Mouse (Mus musculus) cortical plate, adult 2 months (tissue): ENCODE data around the gene Krt80. TPM values are rescaled to one million over a fixed set of nuclear protein-coding genes. Genes with fewer than 3 reads are reported as not detected.

Experiments
- H3K27ac ChIP-seq: fragments of 200-500 bp; 2 replicates; pipeline ENCODE4 v1.5.1; 2012; ENCODE audit warnings: low read length, control low read depth, inconsistent platforms; ENCODE audit not compliant: insufficient read depth
- H3K4me1 ChIP-seq: fragments of 200-500 bp; 2 replicates; pipeline ENCODE4 v1.6.1; 2011; ENCODE audit warnings: low read length; ENCODE audit not compliant: control insufficient read depth, insufficient read depth
- H3K4me3 ChIP-seq: fragments of 200-500 bp; 2 replicates; pipeline ENCODE4 v1.5.1; 2011; ENCODE audit warnings: mild to moderate bottlenecking, low read length, control low read depth; ENCODE audit not compliant: insufficient read depth
- CTCF ChIP-seq: fragments of 200-500 bp; IDR thresholded peaks from 2 replicates; pipeline ENCODE4 v1.5.1; 2011; ENCODE audit warnings: mild to moderate bottlenecking, control low read depth, low read length; ENCODE audit not compliant: insufficient read depth; ENCODE audit errors: extremely low read depth
- POLR2A ChIP-seq: fragments of 200-500 bp; IDR thresholded peaks from 2 replicates; pipeline ENCODE4 v1.6.1; 2011; ENCODE audit warnings: mild to moderate bottlenecking, low read length, control low read depth; ENCODE audit not compliant: insufficient read depth; ENCODE audit errors: extremely low read depth
- polyA plus RNA-seq: library from polyadenylated mRNA; depleted of rRNA; stranded (reverse); fragments of >200 nt; gene quantifications from 2 replicates; pipeline ENCODE4 v1.2.3, GENCODE M21; 2012

Krt80 gene
- polyA plus RNA-seq, 1 experiment = 6.2 TPM

DNA sequence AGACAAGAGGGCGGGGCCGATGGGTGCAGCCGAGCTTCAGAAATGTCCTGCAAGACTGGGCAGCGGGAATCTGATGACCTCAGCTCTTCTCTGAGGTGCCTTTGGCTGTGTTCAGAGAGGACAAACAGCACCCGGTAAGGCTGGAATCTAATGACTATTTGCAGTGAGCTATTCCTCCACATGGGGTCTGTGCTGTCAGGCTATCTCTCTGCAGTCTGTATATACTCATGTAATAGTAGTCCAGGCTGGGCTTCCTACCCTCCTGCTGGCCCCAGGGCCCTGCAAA lies 6.8 kb upstream of the Krt80 start:
- no peak overlapping the region for H3K27ac ChIP-seq
- TF ChIP-seq CTCF = no peak
- no peak for TF ChIP-seq POLR2A

DNA sequence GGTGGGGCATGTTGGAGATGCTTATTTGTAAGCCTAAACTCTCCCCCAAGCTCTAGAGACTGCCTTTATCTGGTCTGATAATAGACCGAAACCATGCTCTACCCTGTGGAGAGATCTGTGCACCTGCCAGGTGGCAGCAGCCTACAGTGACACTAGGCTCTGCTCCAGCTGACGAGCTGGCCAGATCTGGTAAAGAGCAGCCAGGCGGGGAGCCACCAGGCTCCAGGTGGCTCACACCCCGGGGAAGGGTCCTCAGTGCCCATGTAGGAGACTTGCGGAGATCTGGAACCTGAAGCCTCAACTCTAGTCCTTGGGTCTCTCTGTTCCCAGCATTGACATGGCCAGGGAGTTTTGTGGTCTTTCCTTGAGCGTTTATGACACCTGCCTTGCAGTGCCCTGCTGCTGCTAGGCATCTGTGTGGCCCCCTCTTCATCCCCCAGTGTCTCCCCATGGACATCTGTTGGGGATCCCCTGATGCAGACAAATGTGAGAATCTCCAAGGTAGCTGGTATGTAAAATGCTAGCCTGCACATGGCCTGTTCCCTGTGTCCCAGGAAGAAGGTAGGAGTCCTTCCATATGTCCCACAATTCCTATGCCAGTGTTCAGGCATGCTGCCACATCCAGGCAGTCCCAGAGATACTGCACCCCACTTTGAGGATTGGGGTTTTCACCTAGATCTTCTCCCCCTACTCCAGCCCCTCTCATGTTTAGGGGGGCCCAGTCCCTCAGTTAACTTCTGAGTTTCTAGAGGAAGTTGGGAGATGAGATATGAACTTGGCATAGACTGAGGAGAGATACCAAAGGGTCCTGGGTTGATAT lies 6.2 kb upstream of the Krt80 start:
- TF ChIP-seq CTCF (no peak), POLR2A (no peak)
- Histone ChIP-seq H3K27ac (no peak overlapping the region), H3K4me1 (peaks cover 4% of the 10 kb centered on the region), H3K4me3 (no peak overlapping the region)

More for the DNA sequence above, 6.8 kb upstream of the Krt80 start:
- H3K4me1 ChIP-seq = peaks cover 4% of the 10 kb centered on the region
- no peak overlapping the region for H3K4me3 ChIP-seq

DNA sequence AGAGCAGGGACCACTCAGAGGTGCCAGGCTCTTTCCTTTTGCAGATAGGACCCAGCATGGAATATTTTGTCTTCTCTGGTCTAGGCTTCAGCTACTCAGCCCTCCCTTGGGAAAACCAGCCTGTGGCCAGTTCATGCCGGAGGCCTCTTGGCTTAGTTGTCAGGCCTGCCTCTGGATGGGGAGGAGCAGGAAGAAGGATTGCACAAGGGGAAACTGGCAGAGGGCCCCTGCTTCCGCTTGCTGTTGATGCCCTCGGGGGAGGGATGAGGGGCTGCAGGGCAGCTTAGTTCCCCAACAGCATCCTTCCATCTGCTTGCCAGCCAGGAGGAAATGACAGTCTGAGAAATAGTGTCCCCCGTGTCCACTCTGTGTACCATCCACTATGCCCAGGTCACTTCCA lies 4.9 kb upstream of the Krt80 start:
- TF ChIP-seq POLR2A (no peak), CTCF (no peak)
- no peak overlapping the region for H3K27ac ChIP-seq
- no peak overlapping the region for H3K4me3 ChIP-seq
- peaks cover 4% of the 10 kb centered on the region for H3K4me1 ChIP-seq

DNA sequence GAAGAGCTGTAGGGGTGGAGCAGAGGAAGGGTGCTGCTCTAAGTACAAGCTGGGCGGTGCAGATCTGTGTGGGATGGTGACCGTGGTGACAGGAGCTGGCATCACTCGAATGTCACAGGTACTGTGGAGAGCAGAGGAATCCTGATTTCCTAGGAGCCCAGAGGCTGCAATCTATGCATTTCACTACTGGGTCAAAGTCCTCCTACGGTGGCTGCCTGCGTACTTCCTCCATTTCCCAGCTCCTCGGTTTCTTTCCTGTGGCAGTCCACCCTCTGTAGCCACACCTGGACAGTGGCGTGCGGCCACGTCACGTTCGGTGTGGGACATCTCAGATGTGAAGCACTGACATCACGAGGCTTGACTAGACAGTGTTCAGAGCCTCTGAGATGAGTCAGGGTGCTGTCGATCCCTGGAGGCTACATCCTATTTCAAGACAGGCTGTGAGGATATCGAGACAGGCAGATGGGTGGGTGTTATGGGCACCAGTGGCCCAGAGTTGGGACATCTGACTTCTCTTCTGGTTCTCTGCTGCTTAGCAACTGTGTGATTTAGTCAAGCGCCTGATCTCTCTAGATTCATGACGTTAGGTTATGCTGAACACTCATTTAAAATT lies 3.4 kb upstream of the Krt80 start:
- H3K4me3 ChIP-seq = no peak overlapping the region
- H3K4me1 ChIP-seq = peaks cover 4% of the 10 kb centered on the region
- H3K27ac ChIP-seq = no peak overlapping the region
- no peak for TF ChIP-seq CTCF

DNA sequence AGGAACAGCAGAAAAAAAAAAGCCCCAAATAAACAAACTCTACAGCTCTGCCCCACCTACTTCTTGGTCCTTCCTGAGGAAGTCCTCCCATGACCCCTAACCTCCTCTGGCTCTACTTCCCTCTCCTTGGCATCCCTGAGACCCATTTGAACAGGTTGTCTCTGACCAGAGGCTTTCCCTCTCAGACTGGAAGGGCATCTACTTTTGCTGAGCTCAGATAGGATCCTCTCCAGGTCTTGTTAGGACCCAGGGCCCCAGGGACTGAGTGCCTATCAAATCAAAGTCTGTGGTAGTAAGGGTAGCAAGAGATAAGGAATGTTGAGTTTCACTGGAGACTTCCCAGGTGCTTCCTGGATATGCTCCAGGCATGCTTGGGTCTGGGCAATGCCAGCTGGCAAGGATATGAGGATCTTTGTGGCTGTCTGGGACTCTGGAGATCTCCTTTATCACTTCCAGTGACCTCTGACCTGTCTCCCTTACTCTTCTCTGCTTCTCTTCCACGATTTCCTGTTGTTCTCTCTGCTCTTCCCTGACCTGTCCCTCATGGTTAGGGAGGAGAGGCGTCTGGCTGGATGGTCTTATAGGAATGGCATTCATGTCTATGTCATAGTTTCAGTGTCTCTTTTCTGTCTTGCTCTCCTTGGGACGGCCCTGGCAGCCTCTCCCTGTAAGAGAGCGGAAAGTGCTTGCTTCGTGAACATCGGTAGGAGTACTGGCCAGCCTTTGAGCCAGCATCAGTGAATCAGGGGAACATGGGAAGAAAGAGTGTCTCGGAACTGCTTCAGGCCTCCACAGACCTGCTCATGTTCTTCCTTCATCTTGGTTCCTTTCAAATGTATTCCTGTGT lies 2.4 kb upstream of the Krt80 start:
- H3K4me1 ChIP-seq = peaks cover 4% of the 10 kb centered on the region
- H3K4me3 ChIP-seq = no peak overlapping the region
- no peak overlapping the region for H3K27ac ChIP-seq
- no peak for TF ChIP-seq CTCF
- no peak for TF ChIP-seq POLR2A

DNA sequence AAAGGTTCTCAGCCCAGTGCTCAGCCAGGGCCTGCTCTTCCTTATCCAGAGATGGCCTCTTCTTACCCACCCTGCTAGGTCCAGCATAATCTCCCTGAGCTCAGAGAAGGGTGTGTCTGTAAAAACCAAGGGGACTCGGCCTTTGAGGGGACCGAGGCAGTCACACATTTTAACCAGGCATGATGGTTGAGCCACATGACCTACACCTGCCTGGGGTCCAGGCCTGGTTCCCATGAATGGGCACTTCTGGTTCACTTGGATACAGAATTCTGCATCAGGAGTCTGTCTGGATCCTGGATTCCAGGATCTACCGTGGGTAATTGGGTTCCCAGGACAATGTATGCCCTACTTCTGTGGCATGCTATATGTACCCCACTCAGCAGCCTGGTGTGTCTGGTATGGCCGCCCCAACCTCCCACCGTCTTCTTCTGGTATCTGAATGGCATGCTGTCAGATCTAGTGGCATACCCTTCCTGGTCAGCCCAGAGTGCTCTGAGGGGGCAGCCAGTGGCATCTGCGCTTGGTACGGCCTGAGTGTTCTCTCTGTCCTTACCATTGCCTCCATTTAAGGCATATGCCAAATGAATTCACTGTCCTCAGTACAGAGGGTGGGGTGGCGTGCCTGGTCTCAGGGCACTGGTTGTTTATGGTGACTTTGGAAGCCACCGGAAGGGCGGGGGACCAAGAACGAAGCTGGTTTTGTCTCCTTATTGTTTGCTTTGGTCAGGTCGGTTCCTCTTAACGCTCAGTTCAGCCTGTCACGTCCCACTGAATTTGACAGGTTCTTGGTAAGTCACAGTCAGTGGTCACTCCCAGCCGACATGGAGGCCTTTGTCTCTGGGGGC lies 1.4 kb upstream of the Krt80 start:
- peaks cover 4% of the 10 kb centered on the region for H3K4me1 ChIP-seq
- H3K27ac ChIP-seq = no peak overlapping the region
- no peak for TF ChIP-seq POLR2A
- no peak overlapping the region for H3K4me3 ChIP-seq

DNA sequence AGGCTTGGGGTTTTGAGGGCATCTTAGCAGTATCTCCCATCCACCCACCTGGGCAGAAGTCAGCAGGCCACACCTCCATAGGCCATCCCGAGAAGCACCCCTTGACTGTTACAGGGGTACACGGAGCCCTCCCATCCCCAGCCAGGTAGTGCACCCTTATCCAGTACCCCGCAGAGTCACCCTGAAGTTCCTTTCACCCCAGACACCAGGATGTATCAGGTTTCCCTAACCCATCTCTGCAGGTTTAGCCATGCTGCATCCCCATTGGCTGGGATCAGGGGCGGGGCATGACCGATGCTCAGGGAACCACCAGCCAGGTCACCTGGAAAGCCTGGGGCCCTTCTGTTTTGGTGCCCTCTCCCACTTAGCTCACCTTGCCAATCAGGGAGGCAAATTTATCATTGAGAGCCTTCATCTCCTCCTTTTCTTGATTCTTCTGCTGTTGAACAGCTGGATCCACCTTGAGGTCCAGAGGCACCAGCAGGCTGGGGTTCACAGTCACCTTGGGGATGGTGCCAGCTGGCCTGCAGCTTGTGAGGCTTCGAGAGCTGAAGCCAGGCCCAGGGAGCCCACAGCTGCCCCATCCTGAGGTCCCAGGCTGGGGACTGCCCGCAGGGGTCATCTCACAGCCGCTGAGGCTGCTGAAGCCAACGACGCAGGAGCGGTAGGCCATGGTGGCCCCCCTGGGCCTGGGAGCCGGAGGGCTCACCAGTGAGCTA lies 421 bp downstream of the Krt80 start:
- no peak overlapping the region for H3K4me3 ChIP-seq
- H3K4me1 ChIP-seq = peaks cover 4% of the 10 kb centered on the region
- TF ChIP-seq CTCF (no peak), POLR2A (no peak)
- no peak overlapping the region for H3K27ac ChIP-seq

DNA sequence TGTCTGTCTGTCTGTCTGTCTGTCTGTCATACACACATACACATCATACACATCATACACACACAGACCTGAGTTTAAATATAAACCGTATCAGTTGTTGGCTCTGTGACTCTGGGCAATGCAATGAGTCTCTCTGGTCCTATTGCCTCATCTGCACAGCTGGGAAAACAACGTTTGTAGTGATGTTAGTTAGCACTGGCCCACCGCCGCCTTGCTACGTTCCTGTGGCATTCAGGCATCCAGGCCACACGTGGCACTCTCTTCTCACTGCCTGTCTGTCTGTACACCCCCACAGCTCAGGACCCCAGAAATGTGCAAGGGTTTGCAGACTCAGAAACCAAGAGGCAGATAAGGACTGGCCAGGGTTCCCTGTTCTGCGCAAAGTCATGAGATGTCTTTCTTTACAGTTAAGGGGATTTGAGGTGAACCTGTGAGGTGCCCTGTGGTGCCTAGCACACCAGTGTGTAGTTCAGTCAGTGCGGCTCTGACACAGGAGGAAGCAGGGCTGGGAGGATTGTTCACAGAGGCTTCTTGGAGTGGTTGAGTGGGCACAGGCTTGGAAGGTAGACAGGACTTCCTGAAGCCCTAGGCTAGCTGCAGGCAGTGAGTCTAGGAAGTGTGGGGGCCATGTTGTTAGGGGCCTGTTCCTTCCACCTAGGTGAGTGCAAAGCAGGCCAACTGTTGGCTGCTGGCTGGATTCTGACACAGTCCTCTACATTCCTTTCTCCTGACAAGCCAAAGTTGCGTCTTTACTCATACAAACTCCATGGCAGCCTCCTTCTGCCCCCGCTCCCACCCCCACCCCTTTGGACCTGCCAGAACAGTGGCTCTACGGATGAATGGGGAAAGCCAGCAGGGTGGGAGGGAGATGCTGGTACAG lies 1.2 kb downstream of the Krt80 start:
- peaks cover 1% of the 10 kb centered on the region; the same call in 1 of the 2 replicates for H3K4me1 ChIP-seq
- H3K4me3 ChIP-seq = no peak overlapping the region
- no peak overlapping the region for H3K27ac ChIP-seq
- no peak for TF ChIP-seq CTCF
- no peak for TF ChIP-seq POLR2A
